Mouse (Mus musculus) G1E-ER4 (cell line): Measurements from ENCODE around the gene Sipa1l3. TPM values are rescaled to one million over a fixed set of nuclear protein-coding genes. Genes with fewer than 3 reads are reported as not detected.

Source experiments
- GATA1 ChIP-seq: IDR thresholded peaks from one replicate; pipeline ENCODE4 v1.8.0; 2012; ENCODE audit warnings: low read length, inconsistent platforms
- polyA plus RNA-seq: library from polyadenylated mRNA; stranded (reverse); fragments of >175 nt; gene quantifications from 2 replicates; pipeline ENCODE4 v1.2.3, GENCODE M21; 2012

The Sipa1l3 gene
- polyA plus RNA-seq, 1 experiment, result 247 TPM

GRCm38 (mm10) chr7:29277510-29277909, 240.9 kb downstream of the Sipa1l3 start:
- no peak for TF ChIP-seq GATA1

- TF ChIP-seq GATA1, result no peak
Measured at GRCm38 (mm10) chr7:29276715-29277114, 241.7 kb downstream of the Sipa1l3 start.

GRCm38 (mm10) chr7:29271687-29272465, 246.6 kb downstream of the Sipa1l3 start:
- TF ChIP-seq GATA1, result no peak

GRCm38 (mm10) chr7:29270445-29270844, 248.0 kb downstream of the Sipa1l3 start:
- TF ChIP-seq GATA1, result no peak

Other genes with a start within 250 kb of the Sipa1l3 start
- 86.4 and 112 TPM in 2 replicates for gene Spint2, start 236.7 kb downstream of the Sipa1l3 start, polyA plus RNA-seq
- 0.18 and 0.19 TPM in 2 replicates for gene Ppp1r14a, start 229.3 kb downstream of the Sipa1l3 start, polyA plus RNA-seq
- gene Dpf1, start 214.7 kb downstream of the Sipa1l3 start, polyA plus RNA-seq, result 65.2 and 76.7 TPM in 2 replicates
- not detected in 2 replicates for gene Catsperg2, start 208.4 kb upstream of the Sipa1l3 start, polyA plus RNA-seq
- gene Zfp84, start 249.9 kb upstream of the Sipa1l3 start, polyA plus RNA-seq, result 0.66 and 3.1 TPM in 2 replicates